Mouse (Mus musculus): Measurements from ENCODE around the gene Zdhhc17.

- TF ChIP-seq POLR2A (IDR thresholded peaks at IDR 0.05; ENCODE audit: low read depth, low read length): no peak
- TF ChIP-seq BHLHE40 (IDR thresholded peaks at IDR 0.05; ENCODE audit: low read depth, low read length): no peak
- TF ChIP-seq EP300 (IDR thresholded peaks at IDR 0.05; ENCODE audit: low read length): no peak
- TF ChIP-seq SIN3A (IDR thresholded peaks at IDR 0.05; ENCODE audit: low read length): no peak
- no peak for TF ChIP-seq MAX (IDR thresholded peaks at IDR 0.05; ENCODE audit: low read length)
- TF ChIP-seq CTCF (conservative IDR thresholded peaks at IDR 0.05 in 1 of 2, IDR thresholded peaks at IDR 0.05 in 1 of 2; ENCODE audit: low read depth in 2 of 2, low read length in 2 of 2): no peak
- TF ChIP-seq JUND (conservative IDR thresholded peaks at IDR 0.05; ENCODE audit: low read depth, low read length): no peak
- no peak for TF ChIP-seq KAT2A (IDR thresholded peaks at IDR 0.05; ENCODE audit: insufficient replicate concordance, low read length)
- TF ChIP-seq USF2 (conservative IDR thresholded peaks at IDR 0.05; ENCODE audit: low read depth, low read length): no peak
Measured at GRCm38 (mm10) chr10:110933584-110933983, 76.4 kb downstream of the Zdhhc17 start.
